Mouse (Mus musculus) v-Abl transformed pro-B cells (cell line): Measurements from ENCODE around the gene Gm11213.

Experiments used
- in situ Hi-C, 2 experiments: fragments of 400-800 bp; cut with MboI; formaldehyde crosslinking; loops; one replicate each; pipeline ENCODE4 v1.15.1; 2025; ENCODE audit not compliant: unreplicated experiment in 2 of 2

Gene Gm11213

GRCm38 (mm10) chr4:63604945-63605344 is at the start of gene Gm11213:
Gene Gm11213 (minus strand): TSS chr4:63605261.
- in situ Hi-C loops: no loop called here

GRCm38 (mm10) chr4:63654381-63654780 is 49.3 kb upstream of the Gm11213 start:
- in situ Hi-C loops: no loop called here

DNA sequence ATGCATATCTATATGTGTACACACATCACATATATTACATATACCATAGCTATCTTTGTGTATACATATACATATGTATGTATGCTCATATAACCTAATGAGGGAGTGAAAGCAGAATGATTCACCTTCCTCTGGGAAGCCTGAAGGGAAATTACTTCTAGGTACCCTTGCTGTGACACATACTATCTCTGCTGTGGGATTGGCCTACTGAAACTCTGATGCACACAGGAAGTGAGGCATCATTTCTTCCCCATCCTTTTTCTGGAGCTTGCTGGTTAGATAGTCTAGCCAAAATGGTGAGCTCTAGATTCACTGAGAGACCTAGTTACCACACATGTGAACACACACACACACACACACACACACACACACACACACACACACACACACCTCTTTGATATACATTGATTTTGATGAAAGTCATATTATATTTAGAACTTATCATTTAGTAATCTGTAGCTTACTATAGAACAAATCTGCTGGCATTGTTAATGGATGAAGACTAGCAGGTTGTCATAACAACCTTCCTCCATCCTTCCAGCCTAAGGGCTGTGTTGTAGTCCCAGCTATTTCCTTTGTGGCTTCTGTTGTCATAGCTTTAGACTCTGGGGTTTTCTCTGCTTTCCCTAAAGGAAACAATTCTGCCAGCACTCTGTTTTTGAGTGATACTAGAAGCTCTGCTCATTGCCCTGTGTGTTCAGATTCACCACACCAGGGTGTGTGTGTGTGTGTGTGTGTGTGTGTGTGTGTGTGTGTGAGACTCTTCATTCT is 39.1 kb upstream of the Gm11213 start:
- in situ Hi-C loops: no loop called here

DNA sequence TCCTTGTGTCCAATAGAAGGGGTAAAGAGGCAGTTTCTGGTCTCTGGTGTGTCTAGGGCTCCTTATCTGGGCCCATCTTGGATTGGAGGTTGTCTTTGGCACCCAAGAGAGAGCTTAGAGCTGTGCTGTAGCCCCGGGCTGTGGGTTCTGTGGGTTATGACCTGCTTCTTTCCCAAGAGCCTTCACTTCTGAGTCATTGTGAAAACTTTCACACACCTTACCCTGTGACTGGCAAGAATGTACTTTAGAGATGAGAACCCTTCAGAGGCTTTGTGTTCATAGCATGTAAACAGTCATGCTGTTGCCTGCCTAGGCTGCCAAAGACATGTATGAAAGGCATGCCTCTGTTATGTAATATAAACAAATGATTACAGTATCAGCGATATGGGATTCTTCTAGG is 34.8 kb upstream of the Gm11213 start:
- in situ Hi-C loops: no loop called here

- in situ Hi-C loops: no loop called here
Observed at GRCm38 (mm10) chr4:63638603-63639002, 33.5 kb upstream of the Gm11213 start.

- in situ Hi-C loops: no loop called here
Observed at GRCm38 (mm10) chr4:63633181-63633580, 28.1 kb upstream of the Gm11213 start.

GRCm38 (mm10) chr4:63627111-63627510 is 22.1 kb upstream of the Gm11213 start:
- in situ Hi-C loops: loop anchor here in 1 of 2 experiments (10.0 kb wide), 1 partner anchor 318 kb away; no protein-coding TSS in a partner anchor

DNA sequence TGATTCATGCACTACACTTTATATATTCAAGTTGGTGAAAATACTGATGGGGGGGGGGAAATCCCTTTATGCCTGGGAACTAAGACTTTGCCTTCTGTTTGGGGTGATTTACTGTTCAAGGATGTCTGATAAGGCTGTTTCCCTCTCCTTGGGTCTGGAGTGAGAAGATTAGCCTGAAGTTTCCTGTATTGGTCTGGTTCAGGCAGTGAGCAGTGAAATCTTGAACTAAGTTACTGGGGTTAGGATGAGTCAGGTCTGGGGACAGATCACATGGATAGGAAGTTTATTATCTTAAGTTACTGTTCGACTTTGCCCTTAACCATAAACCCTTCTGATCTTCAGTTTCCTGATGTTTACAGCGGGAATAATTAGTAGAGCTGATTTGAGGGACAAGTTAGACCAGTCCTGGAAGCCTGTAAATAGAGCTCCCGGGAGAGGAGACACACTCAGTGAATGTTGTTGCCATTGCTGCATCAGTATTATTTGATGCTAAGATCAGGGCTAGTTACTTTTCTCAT is 20.6 kb upstream of the Gm11213 start:
- in situ Hi-C loops: loop anchor here in 1 of 2 experiments (10.0 kb wide), 1 partner anchor 319 kb away; no protein-coding TSS in a partner anchor

GRCm38 (mm10) chr4:63622378-63622835 is 17.3 kb upstream of the Gm11213 start, which contains the start of gene Tex48:
Gene Tex48 (minus strand): TSS chr4:63622428.
- in situ Hi-C loops: loop anchor here in 1 of 2 experiments (10.0 kb wide), 1 partner anchor 322 kb away; no protein-coding TSS in a partner anchor

DNA sequence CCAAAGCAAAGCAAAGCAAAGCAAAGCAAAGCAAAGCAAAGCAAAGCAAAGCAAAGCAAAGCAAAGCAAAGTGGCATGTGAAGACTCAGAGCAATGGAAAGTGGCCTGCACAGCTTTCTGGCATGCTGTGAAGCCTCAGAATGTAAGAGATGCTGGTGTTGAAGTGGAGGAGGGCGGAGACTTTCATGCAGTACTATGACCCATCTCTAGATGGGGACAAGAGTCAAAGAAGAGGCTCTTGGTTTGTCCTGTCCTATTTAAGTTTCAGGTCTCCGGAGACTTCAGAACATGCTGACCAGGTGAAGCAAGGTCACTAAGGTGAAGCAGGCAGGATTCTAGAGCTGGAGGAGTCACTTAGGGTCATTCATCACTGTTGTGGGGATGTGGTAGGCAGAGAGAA is 16.8 kb upstream of the Gm11213 start:
- in situ Hi-C loops: loop anchor here in 1 of 2 experiments (10.0 kb wide), 1 partner anchor 323 kb away; no protein-coding TSS in a partner anchor

- in situ Hi-C loops: no loop called here
Observed at GRCm38 (mm10) chr4:63608391-63608790, 3.3 kb upstream of the Gm11213 start.

DNA sequence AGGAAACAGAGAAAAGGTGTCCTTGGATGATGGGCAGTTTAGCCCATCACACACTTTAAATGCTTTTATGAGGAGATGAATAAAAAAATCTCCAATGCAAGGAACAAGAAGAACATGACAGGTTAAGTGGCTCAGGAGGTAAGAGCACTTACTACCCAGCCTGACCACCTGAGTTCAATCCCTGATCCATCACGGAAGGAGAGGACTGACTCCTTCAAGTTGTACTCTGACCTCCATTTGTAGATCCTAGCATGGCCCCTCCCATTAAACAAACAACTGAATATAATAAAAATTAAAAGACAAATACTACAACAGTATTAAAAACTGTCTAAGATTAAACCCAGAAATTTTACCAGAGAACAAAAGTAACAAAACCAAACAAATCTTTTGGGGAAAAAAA is 907 bp upstream of the Gm11213 start:
- in situ Hi-C loops: no loop called here

- in situ Hi-C loops: no loop called here
Observed at GRCm38 (mm10) chr4:63605545-63605944, 484 bp upstream of the Gm11213 start.

DNA sequence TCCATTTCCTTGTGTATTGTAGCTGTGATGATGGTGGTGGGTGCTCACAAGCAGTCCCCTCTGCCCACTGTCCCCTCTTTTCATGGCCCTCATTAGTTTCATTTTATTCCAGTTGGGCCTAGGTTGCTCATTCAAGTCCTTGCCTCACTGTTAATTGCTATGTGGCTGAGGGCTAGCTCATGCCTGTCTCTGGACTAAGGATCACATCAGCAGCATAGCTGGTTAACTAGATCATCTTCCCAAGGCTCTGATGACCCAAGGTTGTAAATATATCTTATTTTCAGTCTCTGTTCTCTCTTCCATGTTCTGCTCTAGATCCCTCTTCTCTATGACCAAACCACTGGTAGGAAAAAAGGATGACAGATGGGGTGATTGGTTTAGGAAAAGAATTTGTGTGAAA is 3.8 kb downstream of the Gm11213 start:
- in situ Hi-C loops: no loop called here

DNA sequence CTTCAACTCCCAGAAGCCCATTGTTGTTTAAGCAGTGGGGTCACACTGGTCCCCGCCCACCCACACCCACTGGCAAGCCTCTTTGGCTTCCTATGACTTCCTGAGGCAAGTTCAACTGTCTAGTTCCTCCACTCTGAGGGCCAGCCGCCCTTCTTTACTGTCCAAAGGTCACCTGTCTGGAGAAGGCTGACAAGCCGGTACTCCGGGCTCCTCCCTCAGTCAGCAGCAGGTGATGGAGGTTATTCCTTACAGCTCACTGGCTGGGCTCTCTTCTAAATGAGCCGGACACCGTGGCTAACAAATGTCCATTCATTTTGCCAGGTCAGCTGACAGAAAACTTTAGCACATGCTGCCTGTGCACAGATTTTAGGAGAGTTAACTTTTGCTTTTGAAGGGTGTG is 4.3 kb downstream of the Gm11213 start:
- in situ Hi-C loops: no loop called here

DNA sequence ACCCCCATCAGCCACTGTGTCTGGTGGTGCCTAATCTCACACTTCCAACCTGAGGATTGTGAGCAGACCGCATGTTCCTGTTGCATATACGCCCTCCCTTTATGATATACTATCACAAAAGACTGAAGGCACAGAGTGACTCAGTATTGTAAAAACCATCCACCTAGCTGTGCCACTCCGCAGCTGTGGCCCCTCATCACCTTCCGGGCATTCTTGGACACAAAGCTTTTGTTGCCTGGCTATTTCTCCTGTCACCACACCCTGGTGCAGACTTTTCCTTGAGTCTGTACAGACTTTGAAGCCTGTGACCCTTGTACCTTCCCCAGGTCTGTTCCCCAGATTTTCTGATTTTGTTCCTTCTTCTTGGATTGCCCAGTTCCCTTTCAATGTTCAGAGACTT is 9.1 kb downstream of the Gm11213 start:
- in situ Hi-C loops: no loop called here

DNA sequence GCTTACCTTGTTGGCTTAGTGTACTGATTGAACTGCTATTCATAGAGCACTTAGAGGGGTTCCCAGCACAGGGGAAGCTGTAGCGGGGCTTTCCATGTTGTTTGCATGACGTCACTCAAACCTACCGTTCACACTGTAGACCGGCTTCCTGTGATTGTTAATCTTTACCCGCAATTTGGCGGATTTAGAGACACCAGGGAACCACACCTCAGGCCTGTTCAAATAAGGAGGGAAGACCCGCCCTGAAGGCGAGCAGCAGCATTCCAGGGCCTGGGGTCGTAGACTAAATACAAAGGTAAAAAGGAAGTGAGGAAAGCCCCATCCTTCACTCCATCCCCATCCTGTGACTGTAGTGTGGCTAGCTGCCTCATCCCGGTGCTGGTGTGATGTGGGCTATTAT is 9.8 kb downstream of the Gm11213 start:
- in situ Hi-C loops: no loop called here

DNA sequence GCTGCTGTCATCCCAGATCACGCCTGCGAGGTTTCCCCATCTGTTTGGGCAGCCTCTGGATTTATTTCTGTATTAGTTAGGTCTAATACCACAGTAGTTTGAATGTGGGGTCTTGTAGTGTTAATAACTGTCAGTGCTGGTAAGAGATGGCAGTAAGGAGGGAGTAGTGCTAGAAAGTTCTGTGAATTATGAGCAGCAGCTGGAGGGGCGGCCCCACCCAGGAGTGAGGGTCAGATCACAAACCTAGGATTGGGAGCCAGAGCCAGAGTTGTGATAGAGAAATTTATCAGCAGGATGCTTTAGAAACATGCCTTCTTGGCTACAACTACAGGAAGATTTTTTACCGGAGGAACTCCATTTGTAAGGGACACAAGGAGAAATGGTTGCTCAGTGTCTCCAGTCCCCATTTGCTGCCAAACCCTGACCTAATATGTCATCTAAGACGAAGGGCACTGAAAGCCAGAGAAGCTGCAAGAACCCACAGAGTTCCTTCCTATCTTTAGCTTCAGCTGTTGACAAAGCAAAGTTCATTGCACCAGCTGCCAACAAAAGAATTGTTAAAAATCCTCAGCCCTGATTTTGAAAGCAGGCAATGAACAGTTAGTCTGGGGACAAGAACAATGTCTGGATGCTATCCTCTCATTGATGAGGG is 10.5 kb downstream of the Gm11213 start:
- in situ Hi-C loops: no loop called here

GRCm38 (mm10) chr4:63590538-63590937 is 14.5 kb downstream of the Gm11213 start:
- in situ Hi-C loops: no loop called here

DNA sequence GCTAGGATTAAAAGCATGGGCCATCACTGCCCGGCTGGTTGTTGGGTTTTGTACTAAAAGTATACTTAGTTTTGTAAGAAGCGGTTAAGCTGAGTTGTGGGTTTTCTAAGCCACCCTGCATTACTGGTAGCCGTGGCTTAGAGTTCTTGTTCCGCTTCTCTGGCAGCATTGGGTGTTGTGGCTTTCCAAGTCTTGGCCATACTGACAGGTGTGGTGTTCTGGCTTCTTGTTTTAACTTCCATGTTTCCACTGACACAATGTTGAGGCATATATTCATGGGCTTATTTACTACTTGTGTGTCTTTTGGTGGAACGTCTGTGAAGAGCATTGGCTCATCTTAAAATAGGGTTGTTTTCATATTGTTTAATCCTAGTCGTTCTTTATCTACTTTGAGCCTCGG is 15.1 kb downstream of the Gm11213 start:
- in situ Hi-C loops: no loop called here

- in situ Hi-C loops: no loop called here
Observed at GRCm38 (mm10) chr4:63586240-63586639, 18.8 kb downstream of the Gm11213 start.
